ENCODE assay signal across 9 mouse cellular contexts in the genomic region with DNA sequence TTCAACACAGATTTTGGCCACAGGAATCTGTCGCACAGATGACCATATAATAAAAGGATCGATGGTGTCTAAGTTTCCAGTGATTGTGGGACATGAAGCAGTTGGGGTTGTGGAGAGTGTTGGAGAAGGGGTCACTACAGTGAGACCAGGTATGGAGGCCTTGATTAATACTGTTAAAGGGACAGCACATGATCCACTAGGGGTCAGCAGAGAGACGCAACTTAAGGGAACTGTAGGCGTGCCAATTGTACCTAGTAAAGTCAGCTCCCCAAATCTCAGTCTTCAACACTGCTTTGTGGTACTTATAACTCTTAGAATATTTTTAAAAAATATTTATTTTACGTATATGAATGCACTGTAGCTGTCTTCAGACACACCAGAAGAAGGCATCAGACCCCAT. TPM values are rescaled to one million over a fixed set of nuclear protein-coding genes. Genes with fewer than 3 reads are reported as not detected.
DNase-seq lines count a peak whose midpoint lies in the region; ATAC-seq lines count a peak whose summit lies in the region.
"Had no signal": no experiment of that assay in that cellular context is flagged by ENCODE, and none has a peak within 500 bp of the region (broad histone marks: within the 10 kb centered on the region; RNA-seq: fewer than 3 reads in every experiment).

No protein-coding gene starts in this region.

- 0 out of 2 replicates have a peak, but pooled peaks cover 4% of the 10 kb centered on the region for H3K4me1 ChIP-seq in heart, embryonic 10.5 days
- H3K4me1 ChIP-seq in liver, embryonic 16.5 days (ENCODE audit: control insufficient read depth, low read depth, low read length), result no peaks in the 10 kb centered on the region

- H3K9ac ChIP-seq in liver, embryonic 16.5 days (ENCODE audit: low read depth, low read length), result no peak overlapping the region

- H3K27me3 ChIP-seq in heart, embryonic 10.5 days (ENCODE audit: insufficient read depth, poor library complexity, severe bottlenecking), result no peaks in the 10 kb centered on the region
- H3K27me3 ChIP-seq in liver, embryonic 16.5 days (ENCODE audit: control insufficient read depth, insufficient read depth, low read depth, low read length), result no peaks in the 10 kb centered on the region

- WGBS in heart, embryonic 10.5 days, result 33% methylated on average over 5 of the region's 5 CpGs
- WGBS in liver, embryonic 16.5 days (ENCODE audit: insufficient replicate concordance), result 35% methylated on average over 5 of the region's 5 CpGs

- H3K9me3 ChIP-seq in heart, embryonic 10.5 days, result no peaks in the 10 kb centered on the region
- no peaks in the 10 kb centered on the region for H3K9me3 ChIP-seq in liver, embryonic 16.5 days (replicated peaks; ENCODE audit: control insufficient read depth, low read length)

- DNase-seq in CD4-positive, CD25-positive, alpha-beta regulatory T cell, adult 2 months (ENCODE audit: low read depth, low spot score), result peak; percentile 90
- peak; percentile 86 for DNase-seq in NIH3T3 (ENCODE audit: low read depth)
- DNase-seq in cerebellum, postnatal 25 days, result peak; percentile 41 to 78
- DNase-seq in heart, embryonic 10.5 days (ENCODE audit: low spot score), result peak; percentile 66
- peak; percentile 85 for DNase-seq in kidney, postnatal 10 days
- peak; percentile 82 for DNase-seq in retina, embryonic 14.5 days (ENCODE audit: low spot score)
- DNase-seq in ovary, postnatal 10 days (ENCODE audit: low spot score), result no peak

- H3K4me3 ChIP-seq in heart, embryonic 10.5 days, result no peak overlapping the region
- H3K4me3 ChIP-seq in liver, embryonic 16.5 days (ENCODE audit: low read depth, low read length), result no peak overlapping the region

- no peaks in the 10 kb centered on the region for H3K36me3 ChIP-seq in heart, embryonic 10.5 days
- no peaks in the 10 kb centered on the region for H3K36me3 ChIP-seq in liver, embryonic 16.5 days (ENCODE audit: control insufficient read depth, insufficient read depth)

- peak; percentile 51; the same call in 1 of the 2 replicates for ATAC-seq in liver, embryonic 16.5 days (ENCODE audit: low read depth)

- H3K27ac ChIP-seq in heart, embryonic 10.5 days, result no peak overlapping the region
- H3K27ac ChIP-seq in liver, embryonic 16.5 days (ENCODE audit: low read length), result no peak overlapping the region

- no peak overlapping the region for H3K4me2 ChIP-seq in liver, embryonic 16.5 days (ENCODE audit: low read depth, low read length)

RNA-seq across cellular contexts. Expression of a gene that starts 5.4 kb away (rescaled TPM):
- 0.19 TPM in 1 of 2 replicates, not detected in the other for polyA plus RNA-seq in heart, embryonic 10.5 days (2016; fragmentation: Nextera tagmentation; extraction: Ambion mirVana)
- 0.27 and 0.37 TPM in 2 replicates for polyA plus RNA-seq in liver, embryonic 16.5 days (2015; fragmentation: Nextera tagmentation; extraction: Ambion mirVana)

RNA-seq across cellular contexts. Expression of a gene that starts 29.3 kb away (rescaled TPM):
- polyA plus RNA-seq in heart, embryonic 10.5 days (2016; fragmentation: Nextera tagmentation; extraction: Ambion mirVana), result not detected in 2 replicates
- polyA plus RNA-seq in liver, embryonic 16.5 days (2015; fragmentation: Nextera tagmentation; extraction: Ambion mirVana), result not detected in 2 replicates
- polyA plus RNA-seq: heart, embryonic 16.5 days had no signal

RNA-seq across cellular contexts. Expression of a gene that starts 37.8 kb away (rescaled TPM):
- 0.99 and 1.0 TPM in 2 replicates for polyA plus RNA-seq in heart, embryonic 10.5 days (2016; fragmentation: Nextera tagmentation; extraction: Ambion mirVana)
- 101 and 138 TPM in 2 replicates for polyA plus RNA-seq in liver, embryonic 16.5 days (2015; fragmentation: Nextera tagmentation; extraction: Ambion mirVana)

Comparison
In these comparisons a context has a peak if more than half of its experiments do, and no peak if none do; other contexts are left out.
1. RNA of a gene that starts 37.8 kb away (polyA plus RNA-seq): 101 to 138 TPM in liver, embryonic 16.5 days; 0.99 to 1.0 TPM in heart, embryonic 10.5 days; every median in the first group is over 10 times any median in the second.